Mouse (Mus musculus) midbrain, embryonic 13.5 days (tissue): ENCODE measurements around the gene Fndc1. TPM values are rescaled to one million over a fixed set of nuclear protein-coding genes. Genes with fewer than 3 reads are reported as not detected.

Experiments used
- ATAC-seq: fragments of 200-750 bp; cut with Nextera tagmentation; 2 replicates; pipeline ENCODE4 v1.8.0; 2017; ENCODE audit warnings: mild to moderate bottlenecking, moderate TSS enrichment, moderate library complexity
- H3K27ac ChIP-seq: fragments of 300-500 bp; sonication (generic); 2 replicates; pipeline ENCODE4 v1.5.1; 2015; ENCODE audit warnings: inconsistent platforms, mild to moderate bottlenecking, moderate library complexity
- H3K27me3 ChIP-seq: fragments of 300-500 bp; sonication (generic); 2 replicates; pipeline ENCODE4 v1.6.1; 2015; ENCODE audit warnings: mild to moderate bottlenecking, inconsistent platforms
- H3K36me3 ChIP-seq: fragments of 300-500 bp; sonication (generic); 2 replicates; pipeline ENCODE4 v1.6.1; 2015; ENCODE audit warnings: mild to moderate bottlenecking, inconsistent platforms
- H3K4me1 ChIP-seq: fragments of 300-500 bp; sonication (generic); replicated peaks from 2 replicates; pipeline ENCODE4 v1.6.1; 2015; ENCODE audit warnings: inconsistent platforms
- H3K4me2 ChIP-seq: fragments of 300-500 bp; sonication (generic); replicated peaks from 2 replicates; pipeline ENCODE4 v1.6.1; 2015; ENCODE audit warnings: moderate library complexity, mild to moderate bottlenecking, inconsistent platforms
- H3K4me3 ChIP-seq: fragments of 300-500 bp; sonication (generic); replicated peaks from 2 replicates; pipeline ENCODE4 v1.5.1; 2015; ENCODE audit warnings: mild to moderate bottlenecking, inconsistent platforms
- H3K9ac ChIP-seq: fragments of 300-500 bp; sonication (generic); replicated peaks from 2 replicates; pipeline ENCODE4 v1.6.1; 2015; ENCODE audit warnings: mild to moderate bottlenecking, inconsistent platforms
- H3K9me3 ChIP-seq: fragments of 300-500 bp; sonication (generic); 2 replicates; pipeline ENCODE4 v1.6.1; 2016; ENCODE audit warnings: mild to moderate bottlenecking, inconsistent platforms
- WGBS: fragments of 180-500 bp; shearing (Covaris S2); methylation state at CpG from one replicate; pipeline ENCODE4 v1.1.7; 2015; 5-methylcytosine and 5-hydroxymethylcytosine counted together
- microRNA-seq: library from miRNA; unstranded; fragments of <30 nt; microRNA quantifications from one replicate; pipeline ENCODE4, GENCODE M21; 2016
- polyA plus RNA-seq: library from polyadenylated mRNA; unstranded; fragments of >200 nt; fragmentation: Nextera tagmentation; extraction: Ambion mirVana; gene quantifications from 2 replicates; pipeline ENCODE4 v1.2.1, GENCODE M21; 2015

Gene Fndc1
- polyA plus RNA-seq, 1 experiment from 2014 or later, result 3.6 TPM

- H3K27me3 ChIP-seq, result no peaks in the 10 kb centered on the region
- H3K9ac ChIP-seq, result no peak overlapping the region
- H3K4me3 ChIP-seq, result no peak overlapping the region
- no peak overlapping the region for H3K4me2 ChIP-seq
- no peak for ATAC-seq
- no peaks in the 10 kb centered on the region for H3K4me1 ChIP-seq
- no peaks in the 10 kb centered on the region for H3K9me3 ChIP-seq
- H3K27ac ChIP-seq, result no peak overlapping the region
- 82% methylated on average over 4 of the region's 4 CpGs for WGBS
- no peaks in the 10 kb centered on the region for H3K36me3 ChIP-seq
Observed at GRCm38 (mm10) chr17:7749051-7749815, 77.9 kb downstream of the Fndc1 start.

- no peaks in the 10 kb centered on the region for H3K4me1 ChIP-seq
- 83% methylated on average over 3 of the region's 3 CpGs for WGBS
- no peak overlapping the region for H3K9ac ChIP-seq
- no peak for ATAC-seq
- no peak overlapping the region for H3K27ac ChIP-seq
- H3K36me3 ChIP-seq, result no peaks in the 10 kb centered on the region
- no peaks in the 10 kb centered on the region for H3K27me3 ChIP-seq
- no peak overlapping the region for H3K4me2 ChIP-seq
- no peaks in the 10 kb centered on the region for H3K9me3 ChIP-seq
- H3K4me3 ChIP-seq, result no peak overlapping the region
Observed at GRCm38 (mm10) chr17:7746841-7747240, 80.3 kb downstream of the Fndc1 start.

GRCm38 (mm10) chr17:7744976-7745375, 82.1 kb downstream of the Fndc1 start:
- no peak for ATAC-seq
- WGBS, result 92% methylated on average over 4 of the region's 4 CpGs

GRCm38 (mm10) chr17:7740988-7741387, 86.1 kb downstream of the Fndc1 start:
- H3K27ac ChIP-seq, result no peak overlapping the region
- no peaks in the 10 kb centered on the region for H3K4me1 ChIP-seq
- H3K9ac ChIP-seq, result no peak overlapping the region
- H3K4me2 ChIP-seq, result no peak overlapping the region
- no peaks in the 10 kb centered on the region for H3K27me3 ChIP-seq
- H3K9me3 ChIP-seq, result no peaks in the 10 kb centered on the region
- H3K4me3 ChIP-seq, result no peak overlapping the region
- ATAC-seq, result no peak
- 20% methylated on average over 2 of the region's 2 CpGs for WGBS
- H3K36me3 ChIP-seq, result no peaks in the 10 kb centered on the region

More at GRCm38 (mm10) chr17:7744976-7745375, 82.1 kb downstream of the Fndc1 start:
- no peaks in the 10 kb centered on the region for H3K4me1 ChIP-seq
- no peak overlapping the region for H3K9ac ChIP-seq
- H3K27ac ChIP-seq, result no peak overlapping the region
- H3K9me3 ChIP-seq, result no peaks in the 10 kb centered on the region
- H3K4me3 ChIP-seq, result no peak overlapping the region
- no peak overlapping the region for H3K4me2 ChIP-seq
- no peaks in the 10 kb centered on the region for H3K36me3 ChIP-seq
- H3K27me3 ChIP-seq, result no peaks in the 10 kb centered on the region

- Histone ChIP-seq H3K27me3 (no peaks in the 10 kb centered on the region), H3K36me3 (no peaks in the 10 kb centered on the region), H3K9me3 (no peaks in the 10 kb centered on the region), H3K4me1 (no peaks in the 10 kb centered on the region), H3K4me3 (no peak overlapping the region), H3K9ac (no peak overlapping the region), H3K27ac (no peak overlapping the region), H3K4me2 (no peak overlapping the region)
- WGBS, result 88% methylated on average over 4 of the region's 4 CpGs
- no peak for ATAC-seq
Observed at GRCm38 (mm10) chr17:7722991-7723390, 104.1 kb downstream of the Fndc1 start.

GRCm38 (mm10) chr17:7718886-7719285, 108.2 kb downstream of the Fndc1 start:
- Histone ChIP-seq H3K4me2 (no peak overlapping the region), H3K36me3 (no peaks in the 10 kb centered on the region), H3K9me3 (no peaks in the 10 kb centered on the region), H3K4me1 (no peaks in the 10 kb centered on the region), H3K9ac (no peak overlapping the region), H3K27me3 (no peaks in the 10 kb centered on the region), H3K27ac (no peak overlapping the region), H3K4me3 (no peak overlapping the region)
- ATAC-seq, result no peak
- WGBS, result 74% methylated on average over 1 of the region's 1 CpGs

- no peak overlapping the region for H3K4me2 ChIP-seq
- 88% methylated on average over 6 of the region's 6 CpGs for WGBS
Observed at GRCm38 (mm10) chr17:7717945-7718344, 109.2 kb downstream of the Fndc1 start.

GRCm38 (mm10) chr17:7713020-7713419, 114.1 kb downstream of the Fndc1 start:
- 89% methylated on average over 2 of the region's 2 CpGs for WGBS
- no peak overlapping the region for H3K9ac ChIP-seq
- H3K27me3 ChIP-seq, result no peaks in the 10 kb centered on the region
- ATAC-seq, result no peak
- H3K9me3 ChIP-seq, result no peaks in the 10 kb centered on the region
- H3K27ac ChIP-seq, result no peak overlapping the region
- H3K4me1 ChIP-seq, result no peaks in the 10 kb centered on the region
- no peaks in the 10 kb centered on the region for H3K36me3 ChIP-seq
- H3K4me3 ChIP-seq, result no peak overlapping the region
- no peak overlapping the region for H3K4me2 ChIP-seq

More at GRCm38 (mm10) chr17:7717945-7718344, 109.2 kb downstream of the Fndc1 start:
- H3K27me3 ChIP-seq, result no peaks in the 10 kb centered on the region
- H3K9me3 ChIP-seq, result no peaks in the 10 kb centered on the region
- H3K27ac ChIP-seq, result no peak overlapping the region
- H3K36me3 ChIP-seq, result no peaks in the 10 kb centered on the region
- no peak overlapping the region for H3K9ac ChIP-seq
- no peak overlapping the region for H3K4me3 ChIP-seq
- no peaks in the 10 kb centered on the region for H3K4me1 ChIP-seq
- no peak for ATAC-seq

- Histone ChIP-seq H3K4me2 (no peak overlapping the region), H3K36me3 (no peaks in the 10 kb centered on the region), H3K9me3 (no peaks in the 10 kb centered on the region), H3K4me1 (no peaks in the 10 kb centered on the region), H3K27me3 (no peaks in the 10 kb centered on the region), H3K27ac (no peak overlapping the region), H3K4me3 (no peak overlapping the region), H3K9ac (no peak overlapping the region)
- no peak for ATAC-seq
- 82% methylated on average over 4 of the region's 4 CpGs for WGBS
Observed at GRCm38 (mm10) chr17:7707073-7707472, 120.0 kb downstream of the Fndc1 start.

GRCm38 (mm10) chr17:7690271-7690670, 136.8 kb downstream of the Fndc1 start:
- Histone ChIP-seq H3K4me2 (no peak overlapping the region), H3K4me3 (no peak overlapping the region), H3K27me3 (no peaks in the 10 kb centered on the region), H3K4me1 (no peaks in the 10 kb centered on the region), H3K27ac (no peak overlapping the region), H3K9ac (no peak overlapping the region), H3K36me3 (no peaks in the 10 kb centered on the region), H3K9me3 (no peaks in the 10 kb centered on the region)
- WGBS, result 90% methylated on average over 4 of the region's 4 CpGs
- no peak for ATAC-seq

Small RNA genes lying within 50 kb of the gene (microRNA-seq; reads per million reads assigned to microRNA genes)
- not detected for gene Gm25872

Other genes starting within 250 kb of the Fndc1 start
- 0.44 and 0.62 TPM in 2 replicates for gene Tagap, start 98.7 kb upstream of the Fndc1 start, polyA plus RNA-seq
- gene Rsph3a, start 118.3 kb upstream of the Fndc1 start, polyA plus RNA-seq, result 67.8 and 75.5 TPM in 2 replicates